ENCODE assay signal across 10 mouse cellular contexts in the genomic region with DNA sequence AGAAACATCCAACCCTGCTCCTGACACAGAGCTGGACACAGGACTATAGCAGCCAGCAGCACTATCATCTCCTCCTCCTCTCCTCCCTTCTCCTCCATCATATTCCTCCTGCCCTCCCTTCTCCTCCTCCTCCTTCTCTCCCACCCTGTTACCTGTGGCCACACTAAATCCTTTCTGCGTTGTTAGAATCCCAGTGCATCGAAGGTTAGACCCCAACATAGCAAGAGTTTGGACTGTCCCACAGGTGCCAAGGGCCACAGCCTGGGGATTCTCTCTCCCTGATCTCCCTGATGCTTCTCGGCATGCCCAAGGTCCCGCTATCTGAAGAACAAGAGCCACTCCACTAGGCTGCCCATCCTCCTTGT. TPM values are rescaled to one million over a fixed set of nuclear protein-coding genes. Genes with fewer than 3 reads are reported as not detected.
DNase-seq lines count a peak whose midpoint lies in the region; ATAC-seq lines count a peak whose summit lies in the region.
"Had no signal": no experiment of that assay in that cellular context is flagged by ENCODE, and none has a peak within 500 bp of the region (broad histone marks: within the 10 kb centered on the region; RNA-seq: fewer than 3 reads in every experiment).

No protein-coding gene starts in this region.

- 0 out of 2 replicates have a peak, but pooled peaks have one; percentile 3 for ATAC-seq in heart, embryonic 16.5 days (replicated peaks; ENCODE audit: extremely low read depth, insufficient read depth, low FRiP score)
- peak; percentile 33; the same call in 1 of the 2 replicates for ATAC-seq in embryonic facial prominence, embryonic 13.5 days (ENCODE audit: insufficient number of reproducible peaks, insufficient read depth, low FRiP score, low TSS enrichment, low read depth)
- ATAC-seq in intestine, embryonic 15.5 days, result peak; percentile 26; the same call in 1 of the 2 replicates
- ATAC-seq in neural tube, embryonic 11.5 days (ENCODE audit: insufficient read depth, low FRiP score, low TSS enrichment), result peak; percentile 18

- WGBS in heart, embryonic 16.5 days, result 17% methylated on average over 4 of the region's 4 CpGs
- WGBS in embryonic facial prominence, embryonic 13.5 days, result 9% methylated on average over 4 of the region's 4 CpGs
- 12% methylated on average over 4 of the region's 4 CpGs for WGBS in intestine, embryonic 15.5 days
- WGBS in neural tube, embryonic 11.5 days, result 31% methylated on average over 4 of the region's 4 CpGs

- peak overlapping the region; percentile 84 for H3K4me2 ChIP-seq in heart, embryonic 16.5 days (ENCODE audit: low read depth, low read length)
- H3K4me2 ChIP-seq in embryonic facial prominence, embryonic 13.5 days, result peak overlapping the region; percentile 81
- peak overlapping the region; percentile 66 for H3K4me2 ChIP-seq in intestine, embryonic 15.5 days (replicated peaks)
- peak overlapping the region; percentile 66 for H3K4me2 ChIP-seq in neural tube, embryonic 11.5 days (ENCODE audit: low read depth)

- H3K4me3 ChIP-seq in heart, embryonic 16.5 days (ENCODE audit: low read length), result peak overlapping the region; percentile 68
- H3K4me3 ChIP-seq in embryonic facial prominence, embryonic 13.5 days, result peak overlapping the region; percentile 67
- H3K4me3 ChIP-seq in intestine, embryonic 15.5 days (replicated peaks), result peak overlapping the region; percentile 44
- H3K4me3 ChIP-seq in neural tube, embryonic 11.5 days (ENCODE audit: low read depth, low read length), result peak overlapping the region; percentile 43

- no peaks in the 10 kb centered on the region for H3K9me3 ChIP-seq in heart, embryonic 16.5 days (replicated peaks; ENCODE audit: control insufficient read depth, low read length)
- no peaks in the 10 kb centered on the region for H3K9me3 ChIP-seq in embryonic facial prominence, embryonic 13.5 days
- H3K9me3 ChIP-seq in intestine, embryonic 15.5 days, result no peaks in the 10 kb centered on the region
- no peaks in the 10 kb centered on the region for H3K9me3 ChIP-seq in neural tube, embryonic 11.5 days (ENCODE audit: control insufficient read depth, low read length)

- DNase-seq in heart, postnatal 10 days, result no peak
- peak; percentile 19 for DNase-seq in neural tube, embryonic 11.5 days (ENCODE audit: low spot score)
- no peak for DNase-seq in ovary, postnatal 36 days (ENCODE audit: low spot score)
- DNase-seq in layer of hippocampus, adult 9-10 months (ENCODE audit: low spot score), result no peak
- DNase-seq in MN1 (ENCODE audit: low spot score), result no peak
- DNase-seq: thymus, adult 18-20 months had no signal

- peaks cover 8% of the 10 kb centered on the region for H3K4me1 ChIP-seq in heart, embryonic 16.5 days (ENCODE audit: control insufficient read depth, insufficient read depth, low read length)
- peaks cover 48% of the 10 kb centered on the region for H3K4me1 ChIP-seq in embryonic facial prominence, embryonic 13.5 days
- H3K4me1 ChIP-seq in intestine, embryonic 15.5 days (replicated peaks), result peaks cover 6% of the 10 kb centered on the region; the same call in 1 of the 2 replicates
- peaks cover 7% of the 10 kb centered on the region; the same call in 1 of the 2 replicates for H3K4me1 ChIP-seq in neural tube, embryonic 11.5 days (ENCODE audit: control insufficient read depth, insufficient read depth, low read length)

- H3K27me3 ChIP-seq in heart, embryonic 16.5 days (ENCODE audit: control insufficient read depth, insufficient read depth, low read length), result no peaks in the 10 kb centered on the region
- H3K27me3 ChIP-seq in embryonic facial prominence, embryonic 13.5 days, result no peaks in the 10 kb centered on the region; the same call in 1 of the 2 replicates
- 0 out of 2 replicates have a peak, but pooled peaks cover 3% of the 10 kb centered on the region for H3K27me3 ChIP-seq in intestine, embryonic 15.5 days (replicated peaks)
- no peaks in the 10 kb centered on the region for H3K27me3 ChIP-seq in neural tube, embryonic 11.5 days (ENCODE audit: control insufficient read depth, insufficient read depth, low read length)

- peak overlapping the region; percentile 83 for H3K27ac ChIP-seq in heart, embryonic 16.5 days (ENCODE audit: low read length)
- peak overlapping the region; percentile 99 for H3K27ac ChIP-seq in embryonic facial prominence, embryonic 13.5 days
- H3K27ac ChIP-seq in intestine, embryonic 15.5 days, result peak overlapping the region; percentile 74
- H3K27ac ChIP-seq in neural tube, embryonic 11.5 days (ENCODE audit: low read depth, low read length), result no peak overlapping the region

- peak overlapping the region; percentile 79 for H3K9ac ChIP-seq in heart, embryonic 16.5 days (ENCODE audit: low read length)
- peak overlapping the region; percentile 89 for H3K9ac ChIP-seq in embryonic facial prominence, embryonic 13.5 days
- H3K9ac ChIP-seq in intestine, embryonic 15.5 days, result peak overlapping the region; percentile 55
- H3K9ac ChIP-seq in neural tube, embryonic 11.5 days (ENCODE audit: low read length), result peak overlapping the region; percentile 58

- intact Hi-C loops in heart, postnatal 10 days (cut with DNase I), result loop anchor here (5.0 kb wide), 1 partner anchor 289 kb away; no protein-coding TSS in a partner anchor

- H3K36me3 ChIP-seq in heart, embryonic 16.5 days (ENCODE audit: control insufficient read depth, insufficient read depth), result no peaks in the 10 kb centered on the region
- no peaks in the 10 kb centered on the region for H3K36me3 ChIP-seq in embryonic facial prominence, embryonic 13.5 days
- H3K36me3 ChIP-seq in intestine, embryonic 15.5 days, result no peaks in the 10 kb centered on the region
- no peaks in the 10 kb centered on the region for H3K36me3 ChIP-seq in neural tube, embryonic 11.5 days (ENCODE audit: control insufficient read depth, insufficient read depth, low read length)

RNA-seq across cellular contexts. Expression of a gene that starts 0.7 kb away (rescaled TPM):
- 3.4 and 5.6 TPM in 2 replicates for polyA plus RNA-seq in heart, embryonic 16.5 days (2015; fragmentation: Nextera tagmentation; extraction: Ambion mirVana)
- total RNA-seq in heart, postnatal 10 days (2021), result 10 to 100 TPM; 14.2 to 16.3 TPM
- 17.3 and 22.2 TPM in 2 replicates for polyA plus RNA-seq in embryonic facial prominence, embryonic 13.5 days (2015; fragmentation: Nextera tagmentation; extraction: Ambion mirVana)
- polyA plus RNA-seq in intestine, embryonic 15.5 days (2015; fragmentation: Nextera tagmentation; extraction: Ambion mirVana), result 3.7 and 3.9 TPM in 2 replicates
- 5.3 TPM in 2 replicates for polyA plus RNA-seq in neural tube, embryonic 11.5 days (2014; fragmentation: Nextera tagmentation; extraction: Ambion mirVana)
- total RNA-seq: hematopoietic stem cell, adult 5-6 weeks had no signal

RNA-seq across cellular contexts. Expression of a gene that starts 51.5 kb away (rescaled TPM):
- polyA plus RNA-seq in heart, embryonic 16.5 days (2015; fragmentation: Nextera tagmentation; extraction: Ambion mirVana), result 2.6 and 2.7 TPM in 2 replicates
- total RNA-seq in heart, postnatal 10 days (2021), result 1 to 10 TPM; 4.3 to 5.7 TPM
- polyA plus RNA-seq in embryonic facial prominence, embryonic 13.5 days (2015; fragmentation: Nextera tagmentation; extraction: Ambion mirVana), result 3.2 and 3.3 TPM in 2 replicates
- polyA plus RNA-seq in intestine, embryonic 15.5 days (2015; fragmentation: Nextera tagmentation; extraction: Ambion mirVana), result 0.97 and 1.1 TPM in 2 replicates
- 3.5 and 4.0 TPM in 2 replicates for polyA plus RNA-seq in neural tube, embryonic 11.5 days (2014; fragmentation: Nextera tagmentation; extraction: Ambion mirVana)
